Mouse (Mus musculus) small intestine, adult 2 months (tissue): Measurements from ENCODE around the gene Fam78b.

Experiments
- CTCF ChIP-seq: fragments of 200-500 bp; IDR thresholded peaks from 2 replicates; pipeline ENCODE4 v1.5.1; 2012; ENCODE audit warnings: low read depth, mild to moderate bottlenecking, control low read depth, inconsistent platforms, low read length, moderate library complexity, mixed read lengths; ENCODE audit not compliant: insufficient replicate concordance, insufficient read length; ENCODE audit errors: extremely low read depth
- POLR2A ChIP-seq: fragments of 200-500 bp; IDR thresholded peaks from 2 replicates; pipeline ENCODE4 v1.6.1; 2012; ENCODE audit warnings: low read depth, mild to moderate bottlenecking, control low read depth, inconsistent platforms, low read length, moderate library complexity

DNA sequence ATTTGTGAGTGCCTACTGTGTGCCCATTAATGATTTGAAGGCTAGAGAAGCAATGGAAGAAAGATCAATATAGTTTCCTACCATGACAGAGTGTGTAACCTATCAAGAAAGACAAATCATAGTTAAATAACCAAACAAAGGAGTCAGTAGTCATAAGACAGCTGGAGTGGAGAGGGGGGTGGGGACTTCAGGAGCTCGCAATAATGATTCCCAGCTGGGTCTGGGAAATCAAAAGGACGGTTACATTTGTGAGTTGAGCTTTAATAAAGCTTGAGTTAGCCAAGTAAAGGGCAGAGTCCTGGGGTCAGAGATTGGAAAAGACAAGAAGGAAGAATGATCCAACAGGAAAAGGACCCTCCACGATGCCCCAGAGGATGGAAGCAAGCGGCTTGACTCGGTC lies 7.0 kb upstream of the Fam78b start:
- TF ChIP-seq CTCF = no peak
- TF ChIP-seq POLR2A = no peak
